27 mouse cellular contexts compared by ENCODE assay signal in genomic region chr4:154360441-154360840, GRCm38 (mm10). TPM values are rescaled to one million over a fixed set of nuclear protein-coding genes. Genes with fewer than 3 reads are reported as not detected.
A peak's percentile ranks its signal among the peaks of the same experiment; 100 is the strongest.
DNase-seq lines count a peak whose midpoint lies in the region; ATAC-seq and TF ChIP-seq lines count a peak whose summit lies in the region.
"Had no signal": no experiment of that assay in that cellular context is flagged by ENCODE, and none has a peak within 500 bp of the region (broad histone marks: within the 10 kb centered on the region; RNA-seq: fewer than 3 reads in every experiment).

No protein-coding gene starts in this region.

- no peak for DNase-seq in lung, embryonic 14.5 days
- DNase-seq in lung, adult 2 months = no peak
- no peak for DNase-seq in ES-E14 (ENCODE audit: low read depth, low spot score)
- no peak for DNase-seq in intestine, embryonic 14.5 days (ENCODE audit: low spot score)
- DNase-seq in gastrocnemius, adult 2 months = no peak
- no peak for DNase-seq in cerebellum, adult 9-10 months
- DNase-seq: adrenal gland, postnatal 14 days; cerebellum, postnatal 25 days; kidney, adult 11 months; right cerebral cortex, postnatal 14 days; thymus, postnatal 36 days had no signal

- no peak for TF ChIP-seq CTCF in lung, embryonic 14.5 days (IDR thresholded peaks at IDR 0.05; ENCODE audit: low read depth)
- TF ChIP-seq CTCF in lung, adult 2 months (IDR thresholded peaks at IDR 0.05; ENCODE audit: insufficient read depth, low read length) = no peak
- no peak for TF ChIP-seq CTCF in gastrocnemius, adult 2 months (IDR thresholded peaks at IDR 0.05)

- no peaks in the 10 kb centered on the region for H3K36me3 ChIP-seq in lung, embryonic 14.5 days (ENCODE audit: insufficient read depth)
- H3K36me3 ChIP-seq in ES-E14 (ENCODE audit: control insufficient read depth, insufficient read depth, low read length, poor library complexity, severe bottlenecking) = no peaks in the 10 kb centered on the region
- no peaks in the 10 kb centered on the region for H3K36me3 ChIP-seq in intestine, embryonic 14.5 days (ENCODE audit: control insufficient read depth, insufficient read depth, low read length)
- no peaks in the 10 kb centered on the region for H3K36me3 ChIP-seq in stomach, embryonic 14.5 days (ENCODE audit: control insufficient read depth, insufficient read depth, low read length)
- H3K36me3 ChIP-seq: midbrain, embryonic 12.5 days; neural tube, embryonic 13.5 days had no signal

- H3K27me3 ChIP-seq in lung, embryonic 14.5 days (ENCODE audit: insufficient read depth, low read length) = no peaks in the 10 kb centered on the region
- no peaks in the 10 kb centered on the region for H3K27me3 ChIP-seq in intestine, embryonic 14.5 days (replicated peaks; ENCODE audit: control insufficient read depth, insufficient read depth, low read length)
- no peaks in the 10 kb centered on the region for H3K27me3 ChIP-seq in stomach, embryonic 14.5 days (ENCODE audit: control insufficient read depth, insufficient read depth, low read length)
- H3K27me3 ChIP-seq: limb, embryonic 13.5 days had no signal

- H3K9me3 ChIP-seq in lung, embryonic 14.5 days (ENCODE audit: low read depth, low read length) = no peaks in the 10 kb centered on the region
- H3K9me3 ChIP-seq in ES-E14 (ENCODE audit: control insufficient read depth, insufficient read depth, low read depth, low read length) = no peaks in the 10 kb centered on the region
- H3K9me3 ChIP-seq in intestine, embryonic 14.5 days (ENCODE audit: control insufficient read depth, low read length) = no peaks in the 10 kb centered on the region
- H3K9me3 ChIP-seq in stomach, embryonic 14.5 days (ENCODE audit: control insufficient read depth, low read depth, low read length) = no peaks in the 10 kb centered on the region
- H3K9me3 ChIP-seq: limb, embryonic 13.5 days; midbrain, embryonic 12.5 days; neural tube, embryonic 13.5 days had no signal

- H3K4me1 ChIP-seq in lung, embryonic 14.5 days (ENCODE audit: insufficient read depth) = peaks cover 9% of the 10 kb centered on the region
- H3K4me1 ChIP-seq in lung, adult 2 months (ENCODE audit: control insufficient read depth, insufficient read depth, low read length) = peaks cover 4% of the 10 kb centered on the region
- peaks cover 10 to 28% of the 10 kb centered on the region in 2 experiments; a peak in 3 of 4 replicates for H3K4me1 ChIP-seq in ES-E14 (ENCODE audit: control insufficient read depth in 2 of 2, insufficient read depth in 2 of 2, low read length in 2 of 2, poor library complexity in 1 of 2)
- H3K4me1 ChIP-seq in intestine, embryonic 14.5 days (replicated peaks; ENCODE audit: control insufficient read depth, insufficient read depth, low read length) = no peaks in the 10 kb centered on the region; the same call in 1 of the 2 replicates
- H3K4me1 ChIP-seq in stomach, embryonic 14.5 days (ENCODE audit: control insufficient read depth, insufficient read depth, low read length) = 0 out of 2 replicates have a peak, but pooled peaks cover 2% of the 10 kb centered on the region
- H3K4me1 ChIP-seq: neural tube, embryonic 13.5 days had no signal

- TF ChIP-seq POLR2A in lung, adult 2 months (IDR thresholded peaks at IDR 0.05; ENCODE audit: borderline replicate concordance, extremely low read depth, low read depth, low read length) = no peak

- intact Hi-C loops in gastrocnemius, adult 2 months (cut with DNase I) = no loop called here

- no peak for ATAC-seq in lung, embryonic 14.5 days (ENCODE audit: insufficient read depth)
- no peak for ATAC-seq in intestine, embryonic 14.5 days (replicated peaks; ENCODE audit: low FRiP score, low TSS enrichment, low read depth)
- no peak for ATAC-seq in stomach, embryonic 14.5 days (ENCODE audit: insufficient number of reproducible peaks, insufficient read depth, low FRiP score, low read depth)
- ATAC-seq: Patski had no signal

- no peak overlapping the region for H3K9ac ChIP-seq in lung, embryonic 14.5 days
- H3K9ac ChIP-seq in ES-E14 (ENCODE audit: insufficient read depth, low read depth, low read length, poor library complexity, severe bottlenecking) = no peak overlapping the region
- no peak overlapping the region for H3K9ac ChIP-seq in intestine, embryonic 14.5 days (ENCODE audit: low read length)
- H3K9ac ChIP-seq in stomach, embryonic 14.5 days (replicated peaks; ENCODE audit: low read depth, low read length) = no peak overlapping the region
- H3K9ac ChIP-seq: hindbrain, embryonic 14.5 days; limb, embryonic 13.5 days; liver, embryonic 14.5 days; midbrain, embryonic 12.5 days; neural tube, embryonic 13.5 days had no signal

- 60% methylated on average over 6 of the region's 7 CpGs for WGBS in lung, embryonic 14.5 days
- 62% methylated on average over 7 of the region's 7 CpGs for WGBS in lung, adult 2 months
- 84% methylated on average over 6 of the region's 7 CpGs for WGBS in intestine, embryonic 14.5 days
- 70% methylated on average over 6 of the region's 7 CpGs for WGBS in stomach, embryonic 14.5 days

- no peak overlapping the region for H3K4me2 ChIP-seq in lung, embryonic 14.5 days
- no peak overlapping the region for H3K4me2 ChIP-seq in intestine, embryonic 14.5 days (ENCODE audit: low read length)
- no peak overlapping the region for H3K4me2 ChIP-seq in stomach, embryonic 14.5 days (replicated peaks; ENCODE audit: low read depth, low read length)
- H3K4me2 ChIP-seq: hindbrain, embryonic 14.5 days; limb, embryonic 13.5 days; midbrain, embryonic 12.5 days; neural tube, embryonic 13.5 days had no signal

- in situ Hi-C loops in ES-E14 (cut with MboI; ENCODE audit: low sequenced_read_pairs in 2 of 2, unreplicated experiment in 2 of 2) = no loop called here

- H3K4me3 ChIP-seq in lung, embryonic 14.5 days (ENCODE audit: low read depth, low read length) = no peak overlapping the region
- H3K4me3 ChIP-seq in lung, adult 2 months (replicated peaks; ENCODE audit: extremely low read depth, low read depth, low read length) = no peak overlapping the region
- no peak overlapping the region for H3K4me3 ChIP-seq in ES-E14 (ENCODE audit: insufficient read depth in 1 of 2, low read depth in 1 of 2, low read length in 2 of 2, poor library complexity in 1 of 2, severe bottlenecking in 1 of 2)
- no peak overlapping the region for H3K4me3 ChIP-seq in intestine, embryonic 14.5 days (ENCODE audit: low read depth, low read length)
- H3K4me3 ChIP-seq in stomach, embryonic 14.5 days (ENCODE audit: low read depth, low read length) = no peak overlapping the region
- H3K4me3 ChIP-seq in gastrocnemius, adult 2 months = no peak overlapping the region
- H3K4me3 ChIP-seq: limb, embryonic 13.5 days; midbrain, embryonic 12.5 days; neural tube, embryonic 13.5 days had no signal

- H3K27ac ChIP-seq in lung, embryonic 14.5 days (ENCODE audit: low read depth) = peak overlapping the region; percentile 85
- peak overlapping the region; percentile 42; the same call in 1 of the 2 replicates for H3K27ac ChIP-seq in ES-E14 (ENCODE audit: insufficient read depth, low read depth, low read length, poor library complexity, severe bottlenecking)
- peak overlapping the region; percentile 67 for H3K27ac ChIP-seq in intestine, embryonic 14.5 days (ENCODE audit: low read depth)
- peak overlapping the region; percentile 89 for H3K27ac ChIP-seq in stomach, embryonic 14.5 days (ENCODE audit: low read length)
- no peak overlapping the region for H3K27ac ChIP-seq in gastrocnemius, adult 2 months
- H3K27ac ChIP-seq: hindbrain, embryonic 14.5 days; limb, embryonic 13.5 days; liver, embryonic 14.5 days; midbrain, embryonic 12.5 days; neural tube, embryonic 13.5 days had no signal

TF ChIP-seq in ES-E14, 5 proteins besides CTCF, POLR2A, EP300 and RAD21:
- TF ChIP-seq MAFK (IDR thresholded peaks at IDR 0.05; ENCODE audit: insufficient read depth, low read depth, low read length) (no peak), ZNF384 (IDR thresholded peaks at IDR 0.05; ENCODE audit: low read depth, low read length) (no peak), CHD2 (IDR thresholded peaks at IDR 0.05; ENCODE audit: low read depth, low read length) (no peak), ZC3H11A (IDR thresholded peaks at IDR 0.05; ENCODE audit: borderline replicate concordance, low read depth, low read length) (no peak), HCFC1 (IDR thresholded peaks at IDR 0.05; ENCODE audit: borderline replicate concordance, insufficient read depth, low read length) (no peak)

RNA-seq across cellular contexts. Expression of gene B230104I21Rik, which starts 24.5 kb away (rescaled TPM):
- polyA plus RNA-seq in lung, embryonic 14.5 days (2014; fragmentation: Nextera tagmentation; extraction: Ambion mirVana) = not detected in 2 replicates
- not detected in 2 replicates for polyA plus RNA-seq in lung, adult 2 months (2012; rRNA removed)
- not detected in 2 replicates for total RNA-seq in ES-E14 (2012; rRNA removed)
- polyA plus RNA-seq in intestine, embryonic 14.5 days (2014; fragmentation: Nextera tagmentation; extraction: Ambion mirVana) = 0.22 TPM in 1 of 2 replicates, not detected in the other
- not detected in 2 replicates for polyA plus RNA-seq in stomach, embryonic 14.5 days (2014; fragmentation: Nextera tagmentation; extraction: Ambion mirVana)
- not detected for total RNA-seq in gastrocnemius, adult 2 months (2021)
- total RNA-seq: adrenal gland, postnatal 14 days; gastrocnemius, adult 8-10 months; granulocyte monocyte progenitor cell, adult 5-6 weeks; heart, postnatal 10 days; left cerebral cortex, adult 8-10 months had no signal
- polyA plus RNA-seq: brain, embryonic 14.5 days; C2C12; forebrain, embryonic 11.5 days; hindbrain, embryonic 14.5 days; large intestine, adult 2 months; limb, embryonic 13.5 days; liver, embryonic 14.5 days; midbrain, embryonic 12.5 days; neural tube, embryonic 13.5 days; Patski; spleen, adult 2 months had no signal

RNA-seq across cellular contexts. Expression of gene Arhgef16, which starts 59.0 kb away (rescaled TPM):
- polyA plus RNA-seq in lung, embryonic 14.5 days (2014; fragmentation: Nextera tagmentation; extraction: Ambion mirVana) = 15.4 and 16.2 TPM in 2 replicates
- polyA plus RNA-seq in lung, adult 2 months (2012; rRNA removed) = 15.1 and 18.0 TPM in 2 replicates
- 4.2 and 6.8 TPM in 2 replicates for total RNA-seq in ES-E14 (2012; rRNA removed)
- polyA plus RNA-seq in intestine, embryonic 14.5 days (2014; fragmentation: Nextera tagmentation; extraction: Ambion mirVana) = 36.7 and 38.6 TPM in 2 replicates
- polyA plus RNA-seq in stomach, embryonic 14.5 days (2014; fragmentation: Nextera tagmentation; extraction: Ambion mirVana) = 23.7 and 25.7 TPM in 2 replicates
- total RNA-seq in gastrocnemius, adult 2 months (2021) = under 1 TPM; 0.17 to 0.23 TPM
- total RNA-seq: granulocyte monocyte progenitor cell, adult 5-6 weeks had no signal
- polyA plus RNA-seq: C2C12 had no signal
